Mouse (Mus musculus): ENCODE data around the gene Sorcs3. TPM values are rescaled to one million over a fixed set of nuclear protein-coding genes. Genes with fewer than 3 reads are reported as not detected.

Sorcs3 gene
- polyA plus RNA-seq, 1 experiment from 2014 or later = 0.05 TPM

DNA sequence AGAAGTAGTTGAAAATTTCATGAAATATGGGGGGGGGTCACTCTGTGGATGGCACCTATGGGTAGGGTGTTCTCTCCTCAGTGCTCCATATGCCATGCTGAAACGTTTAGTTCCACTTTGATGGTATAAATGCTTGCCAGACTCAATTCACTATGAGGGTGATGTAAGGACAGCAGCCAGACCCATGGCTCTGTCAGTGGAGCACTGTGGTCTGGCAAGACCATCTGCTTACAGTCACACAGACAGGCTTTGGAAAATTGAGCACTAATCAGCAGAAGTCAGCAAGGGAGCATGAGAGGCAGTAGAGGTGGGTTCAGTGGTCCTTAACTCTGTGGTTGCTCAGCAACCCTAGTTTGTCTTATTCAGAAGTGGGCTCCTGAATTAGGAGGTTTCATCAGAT, 411.1 kb downstream of the Sorcs3 start:
- POLR2A ChIA-PET = no interaction called here
- in situ Hi-C loops (cut with MboI; ENCODE audit: low pct_unique_long_range_greater_than_20kb) = no loop called here

DNA sequence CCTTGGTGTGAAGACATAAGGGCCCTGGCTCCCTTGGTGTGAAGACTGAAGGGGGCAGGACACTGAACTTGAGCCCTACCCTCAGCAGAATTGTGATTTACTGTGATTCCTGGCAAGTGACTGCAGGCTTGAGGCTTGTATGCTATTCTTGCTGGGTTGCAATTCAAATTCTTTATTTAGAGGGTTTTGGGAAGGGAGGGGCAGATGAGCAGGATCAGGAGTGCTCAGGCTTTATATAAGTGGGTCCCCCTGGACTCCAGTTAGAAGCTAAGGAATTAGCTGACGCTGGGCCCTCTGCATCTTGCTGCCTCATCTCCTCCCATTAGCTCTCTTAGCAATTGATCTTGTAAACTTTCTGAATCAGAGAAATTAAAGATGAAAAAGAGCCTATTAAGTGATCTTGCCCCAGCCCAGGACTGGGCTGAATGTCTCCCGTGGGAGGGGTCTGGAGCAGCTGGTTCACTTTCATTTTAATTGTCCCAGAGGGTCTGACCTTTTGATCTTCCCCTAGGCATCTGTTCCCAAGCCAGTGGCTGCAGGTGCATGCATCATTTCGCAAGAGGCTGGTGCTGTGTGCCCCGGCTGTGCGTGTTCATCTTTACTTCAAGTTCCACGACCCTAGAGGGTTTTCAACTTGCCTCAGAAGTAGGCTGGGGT, 425.0 kb downstream of the Sorcs3 start:
- ATAC-seq (no peak), DNase-seq (ENCODE audit: low read depth, low spot score) (no peak)
- CTCF ChIA-PET = no interaction called here
- H3K27me3 ChIP-seq = no peaks in the 10 kb centered on the region
- POLR2A ChIA-PET = interaction anchor here (0.6 kb wide), 1 partner anchor 20 kb away, joined by 3 read pairs; no protein-coding TSS in a partner anchor
- no peak for TF ChIP-seq CTCF (IDR thresholded peaks at IDR 0.05)
- in situ Hi-C loops (cut with MboI; ENCODE audit: low pct_unique_long_range_greater_than_20kb) = no loop called here

More for the DNA sequence above, 411.1 kb downstream of the Sorcs3 start:
- CTCF ChIA-PET = interaction anchor here (1.7 kb wide), 1 partner anchor 12 kb away, joined by 4 read pairs; no protein-coding TSS in a partner anchor
- H3K27me3 ChIP-seq = no peaks in the 10 kb centered on the region
- DNase-seq (ENCODE audit: low read depth, low spot score) (no peak), ATAC-seq (no peak)
- TF ChIP-seq CTCF (IDR thresholded peaks at IDR 0.05) = no peak

DNA sequence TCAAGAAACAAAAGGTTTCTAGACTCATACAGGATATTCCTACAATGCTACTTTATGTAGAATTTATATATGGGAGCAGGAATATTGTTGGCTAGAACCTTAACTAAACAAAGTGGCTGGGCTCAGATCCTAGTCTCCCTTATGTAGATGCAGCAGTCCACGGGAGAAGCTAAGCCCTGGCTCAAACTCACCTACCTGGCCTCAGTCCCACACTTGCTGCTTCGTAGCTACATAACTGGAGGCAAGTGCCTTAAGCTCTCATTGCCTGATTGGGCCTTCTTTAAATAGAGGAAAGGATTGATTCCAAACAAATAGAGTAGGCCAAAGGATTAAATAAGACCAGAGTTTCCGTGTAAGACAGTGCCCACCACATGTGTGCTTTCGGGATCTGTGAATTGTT, 436.7 kb downstream of the Sorcs3 start:
- no peak for TF ChIP-seq CTCF (IDR thresholded peaks at IDR 0.05)
- in situ Hi-C loops (cut with MboI; ENCODE audit: low pct_unique_long_range_greater_than_20kb) = no loop called here
- ChIA-PET POLR2A (no interaction called here), CTCF (no interaction called here)
- H3K27me3 ChIP-seq = peaks cover 4% of the 10 kb centered on the region
- no peak for DNase-seq (ENCODE audit: low read depth, low spot score)
- ATAC-seq = no peak

DNA sequence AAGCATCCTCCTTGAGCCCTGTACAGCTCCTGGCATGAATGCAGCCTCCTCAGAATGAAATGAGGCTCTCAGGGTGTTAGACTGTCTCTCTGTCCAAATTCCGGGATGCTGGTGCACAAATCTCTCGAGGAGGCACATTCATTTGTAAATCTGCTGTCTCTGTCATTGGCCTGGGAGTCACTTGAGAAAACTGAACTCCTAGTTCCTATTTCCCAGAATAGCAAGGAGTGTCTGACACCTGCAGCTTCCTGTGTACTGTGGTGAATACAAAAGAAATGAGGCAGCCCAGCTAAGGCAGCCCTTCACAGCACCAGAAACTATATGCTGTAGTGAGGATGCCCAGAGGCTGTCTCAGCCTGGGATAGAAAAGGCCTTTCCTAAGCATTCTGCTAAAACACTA, 444.1 kb downstream of the Sorcs3 start:
- H3K27me3 ChIP-seq = no peaks in the 10 kb centered on the region
- in situ Hi-C loops (cut with MboI; ENCODE audit: low pct_unique_long_range_greater_than_20kb) = no loop called here
- ATAC-seq = no peak
- DNase-seq (ENCODE audit: low read depth, low spot score) = no peak
- TF ChIP-seq CTCF (IDR thresholded peaks at IDR 0.05) = no peak
- ChIA-PET CTCF (interaction anchor here (1.5 kb wide), 1 partner anchor 18 kb away, joined by 3 read pairs; no protein-coding TSS in a partner anchor), POLR2A (interaction anchor here (2.1 kb wide), 1 partner anchor 11 kb away, joined by 7 read pairs; no protein-coding TSS in a partner anchor)

DNA sequence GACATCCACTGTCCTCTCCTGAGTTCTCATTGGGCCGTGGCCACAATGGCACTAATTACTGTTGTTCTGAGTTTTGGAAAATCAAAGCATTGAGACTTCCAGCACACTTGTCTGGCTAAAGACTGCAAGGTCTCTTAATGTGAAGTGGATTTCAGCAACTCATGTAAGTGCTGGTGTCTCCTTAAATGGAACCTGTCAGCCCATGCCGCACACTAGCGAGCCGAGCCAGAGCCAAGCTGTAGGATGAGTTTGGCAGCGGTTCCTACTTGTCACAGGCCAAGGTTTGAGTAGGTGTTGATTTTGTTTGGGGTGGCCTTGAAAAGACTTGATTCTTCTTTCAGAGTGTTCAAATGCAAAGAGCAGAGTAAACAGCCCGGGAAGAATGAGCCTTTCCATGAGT, 445.8 kb downstream of the Sorcs3 start:
- CTCF ChIA-PET = interaction anchor here (1.2 kb wide), 1 partner anchor 99 kb away, joined by 3 read pairs; no protein-coding TSS in a partner anchor
- POLR2A ChIA-PET = no interaction called here
- ATAC-seq = no peak
- in situ Hi-C loops (cut with MboI; ENCODE audit: low pct_unique_long_range_greater_than_20kb) = no loop called here
- DNase-seq (ENCODE audit: low read depth, low spot score) = no peak
- no peak for TF ChIP-seq CTCF (IDR thresholded peaks at IDR 0.05)
- H3K27me3 ChIP-seq = no peaks in the 10 kb centered on the region

GRCm38 (mm10) chr19:48660201-48660600, 454.4 kb downstream of the Sorcs3 start:
- in situ Hi-C loops (cut with MboI; ENCODE audit: low pct_unique_long_range_greater_than_20kb) = no loop called here
- ChIA-PET CTCF (no interaction called here), POLR2A (interaction anchor here (2.2 kb wide), 1 partner anchor 11 kb away, joined by 7 read pairs; no protein-coding TSS in a partner anchor)
- ATAC-seq (no peak), DNase-seq (ENCODE audit: low read depth, low spot score) (no peak)
- no peak for TF ChIP-seq CTCF (IDR thresholded peaks at IDR 0.05)
- peaks cover 8% of the 10 kb centered on the region for H3K27me3 ChIP-seq

GRCm38 (mm10) chr19:48679896-48680295, 474.1 kb downstream of the Sorcs3 start:
- ATAC-seq = no peak
- CTCF ChIA-PET = no interaction called here
- in situ Hi-C loops (cut with MboI; ENCODE audit: low pct_unique_long_range_greater_than_20kb) = no loop called here
- no peak for TF ChIP-seq CTCF (IDR thresholded peaks at IDR 0.05)
- no peak for DNase-seq (ENCODE audit: low read depth, low spot score)
- POLR2A ChIA-PET = no interaction called here
- H3K27me3 ChIP-seq = no peaks in the 10 kb centered on the region

GRCm38 (mm10) chr19:48682485-48682884, 476.7 kb downstream of the Sorcs3 start:
- in situ Hi-C loops (cut with MboI; ENCODE audit: low pct_unique_long_range_greater_than_20kb) = no loop called here
- ChIA-PET CTCF (no interaction called here), POLR2A (no interaction called here)
- TF ChIP-seq CTCF (IDR thresholded peaks at IDR 0.05) = no peak
- ATAC-seq = no peak
- H3K27me3 ChIP-seq = no peaks in the 10 kb centered on the region
- DNase-seq (ENCODE audit: low read depth, low spot score) = no peak

DNA sequence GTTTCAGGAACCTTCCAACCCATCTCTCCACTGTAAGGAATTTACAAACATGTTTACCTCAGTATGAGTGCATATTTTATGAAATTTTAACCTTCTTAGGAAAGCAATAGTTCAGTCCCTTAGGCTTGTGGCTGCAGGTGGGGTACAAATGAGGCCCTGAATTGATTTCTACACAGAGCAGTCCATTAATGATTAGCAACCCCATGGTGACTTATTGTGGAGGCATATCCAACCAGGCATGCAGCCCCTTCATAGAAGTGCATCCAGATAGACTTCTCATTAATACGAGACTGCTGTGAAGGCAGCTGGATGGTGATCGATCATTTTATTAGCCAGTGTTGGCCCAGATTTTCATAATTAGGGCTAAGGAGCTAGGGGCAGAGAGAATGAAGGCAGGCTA, 480.5 kb downstream of the Sorcs3 start:
- no peak for TF ChIP-seq CTCF (IDR thresholded peaks at IDR 0.05)

GRCm38 (mm10) chr19:48700111-48700658, 494.4 kb downstream of the Sorcs3 start:
- POLR2A ChIA-PET = no interaction called here
- TF ChIP-seq CTCF (IDR thresholded peaks at IDR 0.05) = no peak
- ATAC-seq = no peak
- in situ Hi-C loops (cut with MboI; ENCODE audit: low pct_unique_long_range_greater_than_20kb) = no loop called here
- CTCF ChIA-PET = no interaction called here
- H3K27me3 ChIP-seq = no peaks in the 10 kb centered on the region
- no peak for DNase-seq (ENCODE audit: low read depth, low spot score)

More for the DNA sequence above, 480.5 kb downstream of the Sorcs3 start:
- DNase-seq (ENCODE audit: low read depth, low spot score) = no peak
- in situ Hi-C loops (cut with MboI; ENCODE audit: low pct_unique_long_range_greater_than_20kb) = no loop called here
- CTCF ChIA-PET = interaction anchor here (1.2 kb wide), 1 partner anchor 8 kb away, joined by 3 read pairs; no protein-coding TSS in a partner anchor
- ATAC-seq = no peak
- POLR2A ChIA-PET = no interaction called here
- H3K27me3 ChIP-seq = no peaks in the 10 kb centered on the region

- CTCF ChIA-PET = interaction anchor here (0.7 to 1.3 kb wide), 2 partner anchors 39 to 94 kb away, joined by 3 to 4 read pairs; no protein-coding TSS in a partner anchor
- H3K27me3 ChIP-seq = no peaks in the 10 kb centered on the region
- in situ Hi-C loops (cut with MboI; ENCODE audit: low pct_unique_long_range_greater_than_20kb) = no loop called here
- TF ChIP-seq CTCF (IDR thresholded peaks at IDR 0.05) = no peak
- ATAC-seq = no peak
- POLR2A ChIA-PET = no interaction called here
- no peak for DNase-seq (ENCODE audit: low read depth, low spot score)
Observed at GRCm38 (mm10) chr19:48703763-48704162, 497.9 kb downstream of the Sorcs3 start.
